Mouse (Mus musculus) neural tube, embryonic 14.5 days (tissue): ENCODE measurements around the gene Gm16181. TPM values are rescaled to one million over a fixed set of nuclear protein-coding genes. Genes with fewer than 3 reads are reported as not detected.

ENCODE experiments used
- ATAC-seq: fragments of 200-750 bp; cut with Nextera tagmentation; 2 replicates; pipeline ENCODE4 v1.8.0; 2017; ENCODE audit warnings: low read depth, mild to moderate bottlenecking, moderate TSS enrichment, moderate library complexity
- H3K27ac ChIP-seq: fragments of 300-500 bp; sonication (generic); 2 replicates; pipeline ENCODE4 v1.5.1; 2014; ENCODE audit warnings: low read depth, mild to moderate bottlenecking, control low read depth, low read length, moderate library complexity, mixed read lengths
- H3K27me3 ChIP-seq: fragments of 300-500 bp; sonication (generic); 2 replicates; pipeline ENCODE4 v1.6.1; 2014; ENCODE audit warnings: low read length; ENCODE audit not compliant: control insufficient read depth, insufficient read depth
- H3K36me3 ChIP-seq: fragments of 300-500 bp; sonication (generic); 2 replicates; pipeline ENCODE4 v1.6.1; 2014; ENCODE audit warnings: low read length, mixed read lengths; ENCODE audit not compliant: control insufficient read depth, insufficient read depth
- H3K4me1 ChIP-seq: fragments of 300-500 bp; sonication (generic); 2 replicates; pipeline ENCODE4 v1.6.1; 2014; ENCODE audit warnings: low read length; ENCODE audit not compliant: control insufficient read depth, insufficient read depth
- H3K4me2 ChIP-seq: fragments of 300-500 bp; sonication (generic); 2 replicates; pipeline ENCODE4 v1.6.1; 2014; ENCODE audit warnings: mild to moderate bottlenecking, low read depth, low read length, control low read depth
- H3K4me3 ChIP-seq: fragments of 300-500 bp; sonication (generic); 2 replicates; pipeline ENCODE4 v1.5.1; 2014; ENCODE audit warnings: low read depth, low read length, control low read depth, mixed read lengths
- H3K9ac ChIP-seq: fragments of 300-500 bp; sonication (generic); replicated peaks from 2 replicates; pipeline ENCODE4 v1.6.1; 2014; ENCODE audit warnings: low read depth, mild to moderate bottlenecking, control low read depth, low read length, mixed read lengths
- H3K9me3 ChIP-seq: fragments of 300-500 bp; sonication (generic); 2 replicates; pipeline ENCODE4 v1.6.1; 2016; ENCODE audit warnings: low read length; ENCODE audit not compliant: control insufficient read depth
- WGBS: fragments of 180-500 bp; shearing (Covaris S2); extraction: QIAGEN DNeasy Blood & Tissue Kit; methylation state at CpG from one replicate; pipeline ENCODE4 v1.1.7; 2014; 5-methylcytosine and 5-hydroxymethylcytosine counted together
- polyA plus RNA-seq: library from polyadenylated mRNA; unstranded; fragments of >200 nt; fragmentation: Nextera tagmentation; extraction: Ambion mirVana; gene quantifications from 2 replicates; pipeline ENCODE4 v1.2.1, GENCODE M21; 2014

Gene Gm16181
- polyA plus RNA-seq, 1 experiment from 2014 or later: 0.44 TPM

- Histone ChIP-seq H3K4me2 (peak overlapping the region; percentile 56), H3K27me3 (no peaks in the 10 kb centered on the region), H3K4me1 (peaks cover 40% of the 10 kb centered on the region), H3K4me3 (peak overlapping the region; percentile 99), H3K27ac (peak overlapping the region; percentile 99), H3K9me3 (no peaks in the 10 kb centered on the region), H3K9ac (peak overlapping the region; percentile 25; the same call in 1 of the 2 replicates), H3K36me3 (peaks cover 24% of the 10 kb centered on the region)
- no peak for ATAC-seq
- 36% methylated on average over 12 of the region's 12 CpGs for WGBS
Measured at GRCm38 (mm10) chr17:35240384-35241304, 20.0 kb downstream of the Gm16181 start.

- H3K9ac ChIP-seq: peak within 1 kb of the TSS; percentile 99
- H3K27me3 ChIP-seq: no peaks in the 10 kb centered on the region
- peak within 1 kb of the TSS; percentile 91 for H3K4me2 ChIP-seq
- under 1% methylated on average over 69 of the region's 69 CpGs for WGBS
- H3K27ac ChIP-seq: peak within 1 kb of the TSS; percentile 99
- ATAC-seq: peak; percentile 87
- peaks cover 33% of the 10 kb centered on the region for H3K36me3 ChIP-seq
- H3K4me1 ChIP-seq: peaks cover 45% of the 10 kb centered on the region
- H3K9me3 ChIP-seq: no peaks in the 10 kb centered on the region
- H3K4me3 ChIP-seq: peak within 1 kb of the TSS; percentile 99
Measured at GRCm38 (mm10) chr17:35241305-35242014, 20.8 kb downstream of the Gm16181 start, which contains the start of gene Ddx39b. TSS of gene Ddx39b (plus strand) at chr17:35241746.

GRCm38 (mm10) chr17:35242015-35242941, 21.6 kb downstream of the Gm16181 start:
- Histone ChIP-seq H3K9me3 (no peaks in the 10 kb centered on the region), H3K4me1 (peaks cover 38% of the 10 kb centered on the region), H3K4me3 (peak overlapping the region; percentile 99), H3K36me3 (peaks cover 41% of the 10 kb centered on the region), H3K9ac (peak overlapping the region; percentile 99), H3K27me3 (no peaks in the 10 kb centered on the region), H3K27ac (peak overlapping the region; percentile 99), H3K4me2 (peak overlapping the region; percentile 91)
- WGBS: under 1% methylated on average over 55 of the region's 55 CpGs
- peak; percentile 50 for ATAC-seq

- peak overlapping the region; percentile 99 for H3K9ac ChIP-seq
- H3K27ac ChIP-seq: peak overlapping the region; percentile 99
- no peaks in the 10 kb centered on the region for H3K27me3 ChIP-seq
- peak overlapping the region; percentile 91 for H3K4me2 ChIP-seq
- peak overlapping the region; percentile 99 for H3K4me3 ChIP-seq
- no peak for ATAC-seq
- H3K4me1 ChIP-seq: peaks cover 38% of the 10 kb centered on the region
- peaks cover 49% of the 10 kb centered on the region for H3K36me3 ChIP-seq
- H3K9me3 ChIP-seq: no peaks in the 10 kb centered on the region
- WGBS: 2% methylated on average over 16 of the region's 16 CpGs
Measured at GRCm38 (mm10) chr17:35243086-35243485, 22.5 kb downstream of the Gm16181 start.

GRCm38 (mm10) chr17:35244999-35245398, 24.4 kb downstream of the Gm16181 start:
- peaks cover 38% of the 10 kb centered on the region for H3K4me1 ChIP-seq
- 78% methylated on average over 2 of the region's 2 CpGs for WGBS
- no peaks in the 10 kb centered on the region for H3K9me3 ChIP-seq
- H3K4me2 ChIP-seq: peak overlapping the region; percentile 91; the same call in 1 of the 2 replicates
- no peaks in the 10 kb centered on the region for H3K27me3 ChIP-seq
- peak overlapping the region; percentile 99; the same call in 1 of the 2 replicates for H3K4me3 ChIP-seq
- H3K9ac ChIP-seq: 0 out of 2 replicates have a peak overlapping the region, but pooled peaks have one; percentile 16
- H3K27ac ChIP-seq: no peak overlapping the region
- ATAC-seq: no peak
- H3K36me3 ChIP-seq: peaks cover 68% of the 10 kb centered on the region

- WGBS: 84% methylated on average over 15 of the region's 15 CpGs
- Histone ChIP-seq H3K4me3 (no peak overlapping the region), H3K4me2 (peak overlapping the region; percentile 91; the same call in 1 of the 2 replicates), H3K27me3 (no peaks in the 10 kb centered on the region), H3K27ac (no peak overlapping the region), H3K36me3 (peaks cover 78% of the 10 kb centered on the region), H3K9ac (no peak overlapping the region), H3K4me1 (peaks cover 30% of the 10 kb centered on the region), H3K9me3 (no peaks in the 10 kb centered on the region)
- ATAC-seq: no peak
Measured at GRCm38 (mm10) chr17:35245731-35246623, 25.3 kb downstream of the Gm16181 start.

GRCm38 (mm10) chr17:35247144-35247543, 26.5 kb downstream of the Gm16181 start:
- ATAC-seq: no peak
- Histone ChIP-seq H3K9me3 (no peaks in the 10 kb centered on the region), H3K36me3 (peaks cover 88% of the 10 kb centered on the region), H3K9ac (no peak overlapping the region), H3K4me1 (peaks cover 30% of the 10 kb centered on the region), H3K4me3 (no peak overlapping the region), H3K4me2 (no peak overlapping the region), H3K27me3 (no peaks in the 10 kb centered on the region), H3K27ac (no peak overlapping the region)
- WGBS: 78% methylated on average over 7 of the region's 7 CpGs
